Mouse (Mus musculus) left cerebral cortex, adult 2 months (tissue): ENCODE measurements around the gene Thbs1. TPM values are rescaled to one million over a fixed set of nuclear protein-coding genes. Genes with fewer than 3 reads are reported as not detected.

Experiments used
- DNase-seq, 2 experiments: peaks; one replicate each; pipeline ENCODE4 v3.0.0; 2021 to 2022; ENCODE audit warnings: low spot score in 2 of 2, mixed read lengths in 1 of 2; ENCODE audit errors: extremely low spot score in 1 of 2
- H3K27ac ChIP-seq: fragments of 200-600 bp; 2 replicates; pipeline ENCODE4 v1.8.1; 2022
- H3K4me3 ChIP-seq: fragments of 200-600 bp; 2 replicates; pipeline ENCODE4 v1.8.1; 2022
- CTCF ChIP-seq: fragments of 200-600 bp; IDR thresholded peaks from 2 replicates; pipeline ENCODE4 v1.8.1; 2022; ENCODE audit warnings: antibody characterized with exemption, mild to moderate bottlenecking, moderate library complexity
- intact Hi-C: fragments of 180-260 bp; cut with DNase I; formaldehyde crosslinking; loops from one replicate; pipeline ENCODE4 v1.15.1; 2025
- total RNA-seq, 2 experiments: library from RNA; stranded (reverse); gene quantifications; 2 replicates each; pipeline ENCODE4 v1.2.3; 2021

Thbs1 gene
- total RNA-seq, 2 experiments from 2014 or later = 2.3 to 2.8 TPM

DNA sequence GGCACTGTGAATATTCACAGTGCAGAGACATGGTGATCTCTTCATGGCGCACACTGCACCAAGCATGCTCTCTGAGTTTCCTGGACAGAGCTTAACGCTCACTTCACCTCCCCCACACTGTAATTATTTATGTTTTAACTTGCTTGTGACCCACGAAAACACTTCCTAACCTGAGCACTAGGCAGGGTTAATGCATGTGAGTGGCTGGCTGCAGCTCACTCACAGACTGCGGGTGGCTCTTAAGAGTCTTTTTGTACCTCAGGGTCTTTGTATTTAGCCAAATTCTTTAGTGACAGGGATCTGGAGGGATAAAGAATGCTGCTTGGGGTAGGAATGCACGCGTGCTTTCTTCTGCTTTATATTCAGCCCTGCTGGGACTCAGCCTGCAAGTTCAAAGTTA lies 48.9 kb downstream of the Thbs1 start:
- H3K4me3 ChIP-seq = no peak overlapping the region
- no peak for DNase-seq
- intact Hi-C loops = no loop called here
- no peak for TF ChIP-seq CTCF
- no peak overlapping the region for H3K27ac ChIP-seq

DNA sequence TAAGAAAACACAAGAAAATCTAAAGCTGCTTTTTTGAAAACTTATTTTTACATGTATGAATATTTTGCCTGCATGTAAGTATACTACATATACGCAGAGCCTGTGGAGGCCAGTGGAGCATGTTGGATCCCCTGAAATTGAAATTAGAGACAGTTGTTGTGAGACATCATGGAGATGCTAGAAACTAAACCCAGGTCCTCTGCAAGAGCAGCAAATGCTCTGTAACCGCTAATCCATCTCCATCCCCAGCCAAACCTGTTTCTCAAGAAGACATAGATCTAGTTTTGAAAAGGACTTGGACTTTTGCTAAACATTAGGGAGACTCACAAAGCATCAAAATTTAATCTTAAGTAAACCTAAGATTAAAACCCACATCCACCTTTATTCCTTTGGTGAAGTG lies 49.3 kb downstream of the Thbs1 start:
- intact Hi-C loops = no loop called here
- no peak for DNase-seq
- no peak overlapping the region for H3K4me3 ChIP-seq
- H3K27ac ChIP-seq = no peak overlapping the region
- no peak for TF ChIP-seq CTCF

DNA sequence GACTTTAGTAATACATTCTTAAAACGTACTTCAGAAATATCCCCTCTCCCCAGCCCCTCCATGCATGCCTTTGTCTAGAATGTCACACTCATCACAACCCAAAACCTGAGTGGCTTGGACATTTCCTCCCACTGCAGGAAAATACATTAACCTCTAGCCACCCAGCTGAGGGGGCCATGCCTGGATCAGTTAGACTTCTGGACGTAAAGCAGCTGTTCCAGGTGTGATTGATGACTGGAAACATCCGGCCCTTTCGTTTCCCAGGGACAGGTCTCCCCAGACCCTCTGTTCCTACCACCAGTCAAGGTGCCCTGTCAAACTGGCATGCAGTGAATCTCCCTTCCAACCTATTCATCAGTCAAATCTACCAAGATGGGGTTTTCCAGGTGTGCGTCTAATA lies 50.8 kb downstream of the Thbs1 start:
- no peak for TF ChIP-seq CTCF
- Histone ChIP-seq H3K27ac (no peak overlapping the region), H3K4me3 (no peak overlapping the region)
- intact Hi-C loops = no loop called here
- DNase-seq = no peak

GRCm38 (mm10) chr2:118164137-118164536 lies 52.5 kb downstream of the Thbs1 start:
- no peak for TF ChIP-seq CTCF
- Histone ChIP-seq H3K27ac (no peak overlapping the region), H3K4me3 (no peak overlapping the region)
- intact Hi-C loops = no loop called here
- no peak for DNase-seq

- H3K4me3 ChIP-seq = no peak overlapping the region
- DNase-seq = no peak
- TF ChIP-seq CTCF = no peak
- H3K27ac ChIP-seq = no peak overlapping the region
- intact Hi-C loops = no loop called here
These were observed 54.0 kb downstream of the Thbs1 start for GRCm38 (mm10) chr2:118165691-118166090.

- Histone ChIP-seq H3K4me3 (no peak overlapping the region), H3K27ac (no peak overlapping the region)
- no peak for DNase-seq
- intact Hi-C loops = no loop called here
- no peak for TF ChIP-seq CTCF
These were observed 56.1 kb downstream of the Thbs1 start for GRCm38 (mm10) chr2:118167731-118168130.

DNA sequence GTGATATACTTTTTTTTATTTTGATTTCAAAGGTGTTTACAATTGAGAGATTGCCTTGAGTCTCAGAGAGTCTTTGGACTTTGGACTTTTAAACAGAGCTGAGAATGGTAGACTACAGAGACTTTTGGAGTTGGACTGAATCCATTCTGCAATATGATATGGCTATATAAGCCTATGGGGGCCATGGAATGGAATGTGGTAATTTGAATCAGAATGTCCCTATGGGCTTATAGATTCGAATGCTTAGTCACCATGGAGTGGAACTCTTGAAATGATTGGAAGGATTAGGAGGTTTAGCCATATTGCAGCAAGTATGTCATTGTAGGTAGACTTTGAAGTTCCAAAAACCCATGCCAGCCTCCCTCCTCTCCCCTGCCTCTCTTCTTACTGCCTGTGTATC lies 56.5 kb downstream of the Thbs1 start:
- intact Hi-C loops = no loop called here
- TF ChIP-seq CTCF = no peak
- no peak overlapping the region for H3K4me3 ChIP-seq
- DNase-seq = no peak
- H3K27ac ChIP-seq = no peak overlapping the region

GRCm38 (mm10) chr2:118174558-118175383 lies 63.1 kb downstream of the Thbs1 start:
- TF ChIP-seq CTCF = no peak
- no peak overlapping the region for H3K4me3 ChIP-seq
- intact Hi-C loops = no loop called here
- H3K27ac ChIP-seq = no peak overlapping the region
- no peak for DNase-seq

Other genes starting within 250 kb of the Thbs1 start
- gene Fsip1, start 145.1 kb downstream of the Thbs1 start, total RNA-seq = under 1 TPM; 0.45 to 0.58 TPM